Mouse (Mus musculus) testis, adult 2 months (tissue): ENCODE data around the gene Cox19.

ENCODE experiments used
- CTCF ChIP-seq: fragments of 200-500 bp; IDR thresholded peaks from 2 replicates; pipeline ENCODE4 v1.5.1; 2012; ENCODE audit warnings: low read depth, mild to moderate bottlenecking, inconsistent platforms, low read length, moderate library complexity; ENCODE audit not compliant: control insufficient read depth, insufficient read depth, insufficient replicate concordance
- POLR2A ChIP-seq: fragments of 200-500 bp; IDR thresholded peaks from 2 replicates; pipeline ENCODE4 v1.6.1; 2012; ENCODE audit warnings: low read depth, mild to moderate bottlenecking, inconsistent platforms, low read length, moderate library complexity; ENCODE audit not compliant: control insufficient read depth

- TF ChIP-seq POLR2A (no peak), CTCF (no peak)
These were observed 25.0 kb downstream of the Cox19 start for GRCm38 (mm10) chr5:139326111-139326696.
